Mouse (Mus musculus) ES-E14 (cell line): Measurements from ENCODE around the gene Smco4. TPM values are rescaled to one million over a fixed set of nuclear protein-coding genes. Genes with fewer than 3 reads are reported as not detected.

Experiments
- DNase-seq: peaks from one replicate; pipeline ENCODE4 v3.0.0-alpha.2; 2013; ENCODE audit warnings: low read depth, low spot score
- H3K27ac ChIP-seq: 2 replicates; pipeline ENCODE4 v1.5.1; 2012; ENCODE audit warnings: low read depth, mild to moderate bottlenecking, low read length, moderate library complexity, mixed read lengths; ENCODE audit not compliant: poor library complexity, insufficient read depth, severe bottlenecking
- H3K36me3 ChIP-seq: 2 replicates; pipeline ENCODE4 v1.6.1; 2012; ENCODE audit warnings: mild to moderate bottlenecking, low read length, moderate library complexity, mixed read lengths; ENCODE audit not compliant: control insufficient read depth, poor library complexity, insufficient read depth, severe bottlenecking
- H3K4me1 ChIP-seq, 2 experiments: fragments of 150-350 bp in 1 of 2; sonication (generic) in 1 of 2; 2 replicates each; pipeline ENCODE4 v1.6.1; 2012; ENCODE audit warnings: low read length in 2 of 2, mild to moderate bottlenecking in 1 of 2, mixed read lengths in 1 of 2; ENCODE audit not compliant: control insufficient read depth in 2 of 2, insufficient read depth in 2 of 2, poor library complexity in 1 of 2
- H3K4me3 ChIP-seq, 2 experiments: fragments of 150-350 bp in 1 of 2; sonication (generic) in 1 of 2; 2 replicates each; pipeline ENCODE4 v1.5.1; 2012; ENCODE audit warnings: low read length in 2 of 2, low read depth in 1 of 2, mild to moderate bottlenecking in 1 of 2, mixed read lengths in 1 of 2; ENCODE audit not compliant: insufficient read depth in 1 of 2, poor library complexity in 1 of 2, severe bottlenecking in 1 of 2
- H3K9ac ChIP-seq: 2 replicates; pipeline ENCODE4 v1.6.1; 2012; ENCODE audit warnings: low read depth, mild to moderate bottlenecking, low read length, mixed read lengths; ENCODE audit not compliant: poor library complexity, insufficient read depth, severe bottlenecking
- H3K9me3 ChIP-seq: fragments of 150-350 bp; sonication (generic); 2 replicates; pipeline ENCODE4 v1.6.1; 2012; ENCODE audit warnings: low read depth, mild to moderate bottlenecking, low read length; ENCODE audit not compliant: control insufficient read depth, insufficient read depth
- CHD2 ChIP-seq: IDR thresholded peaks from 2 replicates; pipeline ENCODE4 v1.6.1; 2014; ENCODE audit warnings: mild to moderate bottlenecking, low read depth, low read length, inconsistent platforms
- HCFC1 ChIP-seq: IDR thresholded peaks from 2 replicates; pipeline ENCODE4 v1.6.1; 2012; ENCODE audit warnings: low read length, inconsistent platforms, borderline replicate concordance; ENCODE audit not compliant: insufficient read depth
- MAFK ChIP-seq: IDR thresholded peaks from 2 replicates; pipeline ENCODE4 v1.6.1; 2014; ENCODE audit warnings: mild to moderate bottlenecking, low read depth, low read length, inconsistent platforms; ENCODE audit not compliant: insufficient read depth
- ZC3H11A ChIP-seq: IDR thresholded peaks from 2 replicates; pipeline ENCODE4 v1.6.1; 2012; ENCODE audit warnings: low read depth, mild to moderate bottlenecking, inconsistent platforms, low read length, borderline replicate concordance
- ZNF384 ChIP-seq: IDR thresholded peaks from 2 replicates; pipeline ENCODE4 v1.6.1; 2012; ENCODE audit warnings: low read depth, low read length, inconsistent platforms
- in situ Hi-C, 2 experiments: fragments of 600-800 bp; cut with MboI; formaldehyde crosslinking; loops; one replicate each; pipeline ENCODE4 v1.15.1; 2025; ENCODE audit warnings: low sequenced_read_pairs in 2 of 2, inconsistent platforms in 1 of 2; ENCODE audit not compliant: unreplicated experiment in 2 of 2
- total RNA-seq: library from RNA; depleted of rRNA; stranded (reverse); fragments of 300-350 nt; gene quantifications from 2 replicates; pipeline ENCODE4 v1.2.3, GENCODE M21; 2012

Smco4 gene
- total RNA-seq, 1 experiment, result 8.7 TPM

- Histone ChIP-seq H3K27ac (no peak overlapping the region), H3K4me1 (no peaks in the 10 kb centered on the region), H3K36me3 (no peaks in the 10 kb centered on the region), H3K9me3 (no peaks in the 10 kb centered on the region), H3K9ac (no peak overlapping the region), H3K4me3 (no peak overlapping the region)
- TF ChIP-seq ZNF384, result no peak
- TF ChIP-seq MAFK, result no peak
- TF ChIP-seq CHD2, result no peak
- no peak for TF ChIP-seq ZC3H11A
- no peak for TF ChIP-seq HCFC1
- in situ Hi-C loops, result no loop called here
- DNase-seq, result no peak
Observed at GRCm38 (mm10) chr9:15522887-15523286, 29.7 kb downstream of the Smco4 start.

GRCm38 (mm10) chr9:15523646-15524045 lies 30.4 kb downstream of the Smco4 start:
- DNase-seq, result no peak
- TF ChIP-seq HCFC1 (no peak), MAFK (no peak)
- Histone ChIP-seq H3K4me1 (no peaks in the 10 kb centered on the region; a peak in 1 of 4 replicates), H3K27ac (no peak overlapping the region), H3K36me3 (no peaks in the 10 kb centered on the region), H3K9ac (no peak overlapping the region), H3K9me3 (no peaks in the 10 kb centered on the region), H3K4me3 (no peak overlapping the region)
- in situ Hi-C loops, result no loop called here

- Histone ChIP-seq H3K27ac (no peak overlapping the region), H3K4me3 (no peak overlapping the region), H3K36me3 (no peaks in the 10 kb centered on the region), H3K4me1 (peaks cover 0 to 7% of the 10 kb centered on the region in 2 experiments; a peak in 1 of 4 replicates), H3K9ac (no peak overlapping the region), H3K9me3 (no peaks in the 10 kb centered on the region)
- DNase-seq, result no peak
- TF ChIP-seq HCFC1 (no peak), CHD2 (no peak), ZNF384 (no peak), MAFK (no peak), ZC3H11A (no peak)
- in situ Hi-C loops, result no loop called here
Observed at GRCm38 (mm10) chr9:15525246-15525645, 32.0 kb downstream of the Smco4 start.

GRCm38 (mm10) chr9:15526539-15526938 lies 33.3 kb downstream of the Smco4 start:
- H3K9me3 ChIP-seq, result no peaks in the 10 kb centered on the region
- no peak for DNase-seq
- in situ Hi-C loops, result no loop called here
- H3K4me3 ChIP-seq, result no peak overlapping the region
- peaks cover 0 to 7% of the 10 kb centered on the region in 2 experiments; a peak in 1 of 4 replicates for H3K4me1 ChIP-seq
- H3K9ac ChIP-seq, result no peak overlapping the region
- TF ChIP-seq MAFK (no peak), HCFC1 (no peak), ZNF384 (no peak), CHD2 (no peak), ZC3H11A (no peak)
- no peaks in the 10 kb centered on the region; the same call in 1 of the 2 replicates for H3K36me3 ChIP-seq
- no peak overlapping the region for H3K27ac ChIP-seq

GRCm38 (mm10) chr9:15527846-15528245 lies 34.6 kb downstream of the Smco4 start:
- Histone ChIP-seq H3K9me3 (no peaks in the 10 kb centered on the region), H3K4me1 (peaks cover 0 to 7% of the 10 kb centered on the region in 2 experiments; a peak in 1 of 4 replicates), H3K4me3 (no peak overlapping the region), H3K36me3 (no peaks in the 10 kb centered on the region; the same call in 1 of the 2 replicates), H3K9ac (no peak overlapping the region), H3K27ac (no peak overlapping the region)
- DNase-seq, result no peak
- no peak for TF ChIP-seq MAFK
- TF ChIP-seq CHD2, result no peak
- no peak for TF ChIP-seq ZNF384
- TF ChIP-seq ZC3H11A, result no peak
- no peak for TF ChIP-seq HCFC1
- in situ Hi-C loops, result no loop called here
